Mouse (Mus musculus): ENCODE measurements around the gene Polr2j. TPM values are rescaled to one million over a fixed set of nuclear protein-coding genes. Genes with fewer than 3 reads are reported as not detected.

Polr2j gene
- polyA plus RNA-seq, 1 experiment from 2014 or later, result 243 TPM

DNA sequence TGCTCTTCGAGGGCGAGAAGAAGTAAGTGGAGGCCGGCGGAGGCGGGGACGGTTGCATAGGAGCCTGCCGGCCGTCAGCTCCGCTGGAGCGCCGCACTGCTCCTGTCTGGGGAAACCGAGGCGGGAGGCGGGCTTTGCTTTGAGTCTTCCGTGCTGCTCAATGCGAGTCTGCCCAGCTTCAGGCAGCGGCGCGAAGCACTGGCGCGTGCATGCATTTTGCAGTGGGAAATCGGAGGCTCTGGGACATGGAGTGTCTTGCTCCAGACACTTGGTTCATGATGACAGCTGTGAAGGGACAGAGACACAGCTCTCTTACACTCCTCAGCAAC, 317 bp downstream of the Polr2j start:
- H3K4me2 ChIP-seq (replicated peaks; ENCODE audit: low read depth, low read length), result peak overlapping the region; percentile 91
- under 1% methylated on average over 22 of the region's 22 CpGs for WGBS
- no peaks in the 10 kb centered on the region for H3K9me3 ChIP-seq (ENCODE audit: control insufficient read depth, low read depth, low read length)
- H3K27me3 ChIP-seq (ENCODE audit: control insufficient read depth, insufficient read depth, low read length), result no peaks in the 10 kb centered on the region
- ATAC-seq (ENCODE audit: insufficient number of reproducible peaks, insufficient read depth, low FRiP score, low read depth), result peak; percentile 35; the same call in 1 of the 2 replicates
- H3K36me3 ChIP-seq (ENCODE audit: control insufficient read depth, insufficient read depth, low read length), result peaks cover 18% of the 10 kb centered on the region
- peak overlapping the region; percentile 61; the same call in 1 of the 2 replicates for H3K27ac ChIP-seq (ENCODE audit: low read length)
- H3K4me1 ChIP-seq (ENCODE audit: control insufficient read depth, insufficient read depth, low read length), result peaks cover 15% of the 10 kb centered on the region
- H3K4me3 ChIP-seq (ENCODE audit: low read depth, low read length), result peak overlapping the region; percentile 94
- H3K9ac ChIP-seq (replicated peaks; ENCODE audit: low read depth, low read length), result peak overlapping the region; percentile 89

DNA sequence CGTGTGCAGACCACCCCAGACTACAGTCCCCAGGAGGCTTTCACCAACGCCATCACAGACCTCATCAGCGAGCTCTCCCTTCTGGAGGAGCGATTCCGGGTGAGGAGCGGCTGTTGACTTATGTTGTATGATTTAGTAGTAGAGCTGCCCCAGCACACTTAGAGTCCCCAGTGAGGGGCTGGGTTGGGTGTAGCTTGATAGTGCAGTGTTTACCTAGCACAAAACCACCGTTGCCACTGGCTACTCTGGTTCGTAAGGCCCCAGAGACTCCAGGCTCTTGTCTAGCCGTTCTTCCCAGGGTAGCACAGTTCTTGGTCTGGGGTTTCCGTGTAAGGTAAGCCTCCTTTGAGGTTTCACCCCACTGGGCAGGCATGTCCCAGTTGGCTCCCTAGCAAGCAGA, 5.7 kb downstream of the Polr2j start:
- WGBS, result 84% methylated on average over 10 of the region's 10 CpGs
- ATAC-seq (ENCODE audit: insufficient number of reproducible peaks, insufficient read depth, low FRiP score, low read depth), result peak; percentile 80
- H3K4me3 ChIP-seq (ENCODE audit: low read depth, low read length), result no peak overlapping the region
- peak overlapping the region; percentile 68 for H3K27ac ChIP-seq (ENCODE audit: low read length)
- no peak overlapping the region for H3K4me2 ChIP-seq (replicated peaks; ENCODE audit: low read depth, low read length)
- no peaks in the 10 kb centered on the region for H3K27me3 ChIP-seq (ENCODE audit: control insufficient read depth, insufficient read depth, low read length)
- H3K36me3 ChIP-seq (ENCODE audit: control insufficient read depth, insufficient read depth, low read length), result peaks cover 47% of the 10 kb centered on the region
- H3K4me1 ChIP-seq (ENCODE audit: control insufficient read depth, insufficient read depth, low read length), result peaks cover 9% of the 10 kb centered on the region
- no peaks in the 10 kb centered on the region for H3K9me3 ChIP-seq (ENCODE audit: control insufficient read depth, low read depth, low read length)
- no peak overlapping the region for H3K9ac ChIP-seq (replicated peaks; ENCODE audit: low read depth, low read length)

DNA sequence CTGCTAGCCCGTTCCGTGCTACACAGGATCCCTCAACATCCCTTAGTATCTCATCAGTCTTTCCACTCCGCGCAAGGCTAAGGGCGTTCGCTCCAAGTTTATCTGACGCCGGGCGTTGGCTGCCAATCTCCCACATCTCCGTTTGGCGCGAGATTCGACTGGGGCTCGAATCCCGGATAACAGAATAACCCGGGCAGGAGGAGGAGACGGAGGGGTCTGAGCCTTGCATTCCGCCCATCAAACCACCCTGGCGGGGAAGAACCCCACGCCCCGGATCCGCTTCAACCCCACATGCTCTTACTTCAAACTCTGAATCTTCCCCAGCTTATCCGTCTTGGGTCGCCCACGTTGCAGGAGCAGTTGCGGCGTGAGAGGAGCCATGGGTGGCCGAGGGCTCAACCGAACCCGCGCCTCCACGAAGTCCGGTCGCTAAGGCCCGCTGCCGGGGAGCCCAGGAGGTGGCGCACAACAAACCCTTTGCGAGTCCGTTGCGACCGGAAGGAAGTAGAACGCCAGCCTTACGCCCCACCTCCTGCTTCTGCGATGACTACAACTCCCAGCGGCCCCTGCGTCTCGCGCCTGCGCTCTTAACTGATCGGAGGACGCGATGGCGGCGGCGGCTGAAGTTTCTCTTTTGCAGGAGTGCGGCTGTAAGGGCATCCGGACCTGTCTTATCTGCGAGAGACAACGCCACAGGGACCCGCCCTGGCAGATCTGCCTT, 19.3 kb downstream of the Polr2j start, which contains the start of the genes Lrwd1 and Alkbh4:
Gene Lrwd1, minus strand, starts transcription at position 504 of the 721 bp plus-strand sequence.
Gene Alkbh4, plus strand, starts transcription at position 576 of the 721 bp plus-strand sequence.
- H3K4me3 ChIP-seq (ENCODE audit: low read depth, low read length), result peak within 1 kb of the TSS; percentile 82
- H3K27ac ChIP-seq (ENCODE audit: low read length), result peak within 1 kb of the TSS; percentile 72
- H3K27me3 ChIP-seq (ENCODE audit: control insufficient read depth, insufficient read depth, low read length), result no peaks in the 10 kb centered on the region
- H3K9me3 ChIP-seq (ENCODE audit: control insufficient read depth, low read depth, low read length), result no peaks in the 10 kb centered on the region
- H3K36me3 ChIP-seq (ENCODE audit: control insufficient read depth, insufficient read depth, low read length), result peaks cover 32% of the 10 kb centered on the region
- peaks cover 12% of the 10 kb centered on the region for H3K4me1 ChIP-seq (ENCODE audit: control insufficient read depth, insufficient read depth, low read length)
- peak; percentile 91 for ATAC-seq (ENCODE audit: insufficient number of reproducible peaks, insufficient read depth, low FRiP score, low read depth)
- peak within 1 kb of the TSS; percentile 64 for H3K4me2 ChIP-seq (replicated peaks; ENCODE audit: low read depth, low read length)
- peak within 1 kb of the TSS; percentile 67 for H3K9ac ChIP-seq (replicated peaks; ENCODE audit: low read depth, low read length)
- under 1% methylated on average over 60 of the region's 60 CpGs for WGBS

GRCm38 (mm10) chr5:136136292-136136990, 20.0 kb downstream of the Polr2j start:
- H3K4me3 ChIP-seq (ENCODE audit: low read depth, low read length), result peak overlapping the region; percentile 82
- H3K4me2 ChIP-seq (replicated peaks; ENCODE audit: low read depth, low read length), result peak overlapping the region; percentile 59
- H3K9me3 ChIP-seq (ENCODE audit: control insufficient read depth, low read depth, low read length), result no peaks in the 10 kb centered on the region
- WGBS, result 8% methylated on average over 20 of the region's 20 CpGs
- H3K9ac ChIP-seq (replicated peaks; ENCODE audit: low read depth, low read length), result peak overlapping the region; percentile 67
- peak overlapping the region; percentile 72 for H3K27ac ChIP-seq (ENCODE audit: low read length)
- peaks cover 32% of the 10 kb centered on the region for H3K36me3 ChIP-seq (ENCODE audit: control insufficient read depth, insufficient read depth, low read length)
- peak; percentile 1; the same call in 1 of the 2 replicates for ATAC-seq (ENCODE audit: insufficient number of reproducible peaks, insufficient read depth, low FRiP score, low read depth)
- no peaks in the 10 kb centered on the region for H3K27me3 ChIP-seq (ENCODE audit: control insufficient read depth, insufficient read depth, low read length)
- H3K4me1 ChIP-seq (ENCODE audit: control insufficient read depth, insufficient read depth, low read length), result peaks cover 12% of the 10 kb centered on the region

DNA sequence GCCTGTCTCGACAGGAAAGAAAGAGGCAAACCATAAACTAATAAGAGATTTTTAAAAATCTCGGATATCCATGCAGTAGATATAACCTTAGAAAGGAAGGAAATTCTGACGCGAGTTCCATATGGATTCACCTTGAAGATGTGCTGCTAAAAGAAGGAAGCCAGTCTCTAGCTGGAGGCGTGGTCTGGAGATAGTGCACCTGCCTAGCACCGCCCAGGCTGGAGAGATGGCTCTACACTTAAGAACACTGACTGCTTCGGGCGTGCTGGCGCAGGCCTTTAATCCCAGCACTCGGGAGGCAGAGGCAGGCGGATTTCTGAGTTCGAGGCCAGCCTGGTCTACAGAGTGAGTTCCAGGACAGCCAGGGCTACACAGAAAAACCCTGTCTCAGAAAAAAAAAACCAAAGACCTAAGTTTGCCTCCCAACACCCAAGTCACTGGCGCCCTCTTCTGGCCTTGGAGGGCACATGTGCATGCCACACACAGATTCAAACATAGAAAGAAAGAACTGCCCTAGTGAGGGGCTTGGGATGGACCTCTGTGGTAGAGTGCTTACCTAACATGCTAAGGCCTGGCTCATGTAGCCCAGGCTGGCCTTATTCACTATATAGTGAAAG, 21.3 kb downstream of the Polr2j start:
- peaks cover 12% of the 10 kb centered on the region for H3K4me1 ChIP-seq (ENCODE audit: control insufficient read depth, insufficient read depth, low read length)
- no peak overlapping the region for H3K4me2 ChIP-seq (replicated peaks; ENCODE audit: low read depth, low read length)
- H3K9ac ChIP-seq (replicated peaks; ENCODE audit: low read depth, low read length), result no peak overlapping the region
- H3K36me3 ChIP-seq (ENCODE audit: control insufficient read depth, insufficient read depth, low read length), result peaks cover 32% of the 10 kb centered on the region
- ATAC-seq (ENCODE audit: insufficient number of reproducible peaks, insufficient read depth, low FRiP score, low read depth), result no peak
- H3K27ac ChIP-seq (ENCODE audit: low read length), result no peak overlapping the region
- H3K4me3 ChIP-seq (ENCODE audit: low read depth, low read length), result no peak overlapping the region
- no peaks in the 10 kb centered on the region for H3K9me3 ChIP-seq (ENCODE audit: control insufficient read depth, low read depth, low read length)
- H3K27me3 ChIP-seq (ENCODE audit: control insufficient read depth, insufficient read depth, low read length), result no peaks in the 10 kb centered on the region
- 76% methylated on average over 13 of the region's 13 CpGs for WGBS

DNA sequence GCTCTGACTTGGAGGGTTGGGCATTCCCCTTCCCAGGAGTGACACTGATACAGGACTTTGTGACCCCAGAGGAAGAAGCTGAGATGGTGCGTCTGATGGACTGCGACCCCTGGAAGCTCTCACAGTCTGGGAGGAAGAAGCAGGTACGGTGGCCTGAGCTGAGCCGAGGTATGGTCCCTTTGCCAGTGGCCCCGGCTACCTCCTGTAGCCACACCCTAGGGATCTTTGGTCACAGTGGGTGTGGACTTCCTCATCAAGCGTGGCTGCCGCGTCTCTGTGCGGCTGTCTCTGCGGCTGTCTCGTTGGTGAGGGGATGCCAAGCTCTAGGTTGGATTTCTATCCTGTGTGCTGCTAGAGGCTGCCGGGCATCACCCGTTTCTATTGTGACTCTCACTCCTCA, 23.0 kb downstream of the Polr2j start:
- Histone ChIP-seq H3K9ac (replicated peaks; ENCODE audit: low read depth, low read length) (no peak overlapping the region), H3K4me1 (ENCODE audit: control insufficient read depth, insufficient read depth, low read length) (peaks cover 12% of the 10 kb centered on the region), H3K36me3 (ENCODE audit: control insufficient read depth, insufficient read depth, low read length) (peaks cover 28% of the 10 kb centered on the region), H3K9me3 (ENCODE audit: control insufficient read depth, low read depth, low read length) (no peaks in the 10 kb centered on the region), H3K27ac (ENCODE audit: low read length) (no peak overlapping the region), H3K4me2 (replicated peaks; ENCODE audit: low read depth, low read length) (no peak overlapping the region), H3K27me3 (ENCODE audit: control insufficient read depth, insufficient read depth, low read length) (no peaks in the 10 kb centered on the region), H3K4me3 (ENCODE audit: low read depth, low read length) (no peak overlapping the region)
- 96% methylated on average over 13 of the region's 13 CpGs for WGBS
- no peak for ATAC-seq (ENCODE audit: insufficient number of reproducible peaks, insufficient read depth, low FRiP score, low read depth)

GRCm38 (mm10) chr5:136140057-136140482, 23.6 kb downstream of the Polr2j start:
- H3K27ac ChIP-seq (ENCODE audit: low read length), result no peak overlapping the region
- no peaks in the 10 kb centered on the region for H3K27me3 ChIP-seq (ENCODE audit: control insufficient read depth, insufficient read depth, low read length)
- no peak overlapping the region for H3K4me3 ChIP-seq (ENCODE audit: low read depth, low read length)
- no peak for ATAC-seq (ENCODE audit: insufficient number of reproducible peaks, insufficient read depth, low FRiP score, low read depth)
- no peak overlapping the region for H3K9ac ChIP-seq (replicated peaks; ENCODE audit: low read depth, low read length)
- WGBS, result 95% methylated on average over 10 of the region's 10 CpGs
- H3K4me2 ChIP-seq (replicated peaks; ENCODE audit: low read depth, low read length), result no peak overlapping the region
- no peaks in the 10 kb centered on the region for H3K9me3 ChIP-seq (ENCODE audit: control insufficient read depth, low read depth, low read length)
- H3K4me1 ChIP-seq (ENCODE audit: control insufficient read depth, insufficient read depth, low read length), result peaks cover 12% of the 10 kb centered on the region
- H3K36me3 ChIP-seq (ENCODE audit: control insufficient read depth, insufficient read depth, low read length), result peaks cover 28% of the 10 kb centered on the region

- H3K27me3 ChIP-seq (ENCODE audit: control insufficient read depth, insufficient read depth, low read length), result no peaks in the 10 kb centered on the region
- H3K27ac ChIP-seq (ENCODE audit: low read length), result no peak overlapping the region
- no peak for ATAC-seq (ENCODE audit: insufficient number of reproducible peaks, insufficient read depth, low FRiP score, low read depth)
- peaks cover 4% of the 10 kb centered on the region; the same call in 1 of the 2 replicates for H3K4me1 ChIP-seq (ENCODE audit: control insufficient read depth, insufficient read depth, low read length)
- WGBS, result 89% methylated on average over 5 of the region's 5 CpGs
- H3K4me2 ChIP-seq (replicated peaks; ENCODE audit: low read depth, low read length), result no peak overlapping the region
- H3K9me3 ChIP-seq (ENCODE audit: control insufficient read depth, low read depth, low read length), result no peaks in the 10 kb centered on the region
- peaks cover 28% of the 10 kb centered on the region for H3K36me3 ChIP-seq (ENCODE audit: control insufficient read depth, insufficient read depth, low read length)
- H3K4me3 ChIP-seq (ENCODE audit: low read depth, low read length), result no peak overlapping the region
- no peak overlapping the region for H3K9ac ChIP-seq (replicated peaks; ENCODE audit: low read depth, low read length)
Observed at GRCm38 (mm10) chr5:136142746-136143145, 26.3 kb downstream of the Polr2j start.
